Mouse (Mus musculus) olfactory bulb, adult 2 months (tissue): Measurements from ENCODE around the gene Akap9.
"Not testable (repeated sequence)": the region's sequence is repeated elsewhere in the genome, so short reads cannot be mapped to it uniquely, and the experiment has no call there.

Experiments used
- CTCF ChIP-seq: fragments of 200-500 bp; IDR thresholded peaks from 2 replicates; pipeline ENCODE4 v1.5.1; 2012; ENCODE audit warnings: low read depth, mild to moderate bottlenecking, low read length, moderate library complexity; ENCODE audit not compliant: insufficient read depth
- POLR2A ChIP-seq: fragments of 200-500 bp; IDR thresholded peaks from 2 replicates; pipeline ENCODE4 v1.6.1; 2012; ENCODE audit warnings: mild to moderate bottlenecking, low read depth, low read length, moderate library complexity; ENCODE audit not compliant: insufficient read depth

DNA sequence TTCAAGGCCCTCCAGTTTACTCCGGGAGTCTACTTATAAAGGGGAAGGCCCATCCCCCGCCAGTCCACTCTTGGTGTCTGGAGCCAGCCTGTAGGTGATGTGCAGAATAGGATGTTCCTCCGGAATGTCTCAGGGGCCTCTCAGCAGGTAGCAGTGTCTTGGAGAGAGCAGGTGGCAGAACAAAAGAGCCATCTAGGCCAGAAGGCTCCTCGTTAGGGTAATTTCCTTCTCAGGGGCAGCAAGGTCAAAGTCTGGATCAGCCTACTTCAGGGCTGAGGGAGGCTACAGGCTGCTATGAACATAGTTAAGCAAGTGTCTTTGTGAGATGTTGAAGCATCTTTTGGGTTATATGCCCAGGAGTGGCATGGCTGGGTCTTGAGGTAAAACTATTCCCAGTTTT lies 15.3 kb downstream of the Akap9 start:
- TF ChIP-seq CTCF, POLR2A: not testable (repeated sequence)
